Mouse (Mus musculus): ENCODE results near the gene Erbb3.
"Not testable (repeated sequence)": the region's sequence is repeated elsewhere in the genome, so short reads cannot be mapped to it uniquely, and the experiment has no call there.

GRCm38 (mm10) chr10:128548051-128548791, 41.2 kb downstream of the Erbb3 start:
- TF ChIP-seq CTCF (IDR thresholded peaks at IDR 0.05; ENCODE audit: low read depth, low read length); POLR2A (IDR thresholded peaks at IDR 0.05; ENCODE audit: borderline replicate concordance, low read depth, low read length): not testable (repeated sequence)

Data from bone marrow macrophage, adult 2 months (primary cell).